Mouse (Mus musculus) yolk sac, embryonic 10.5 days (tissue): ENCODE measurements around the gene Cadm2.

Experiments used
- DNase-seq: peaks from one replicate; pipeline ENCODE4 v3.0.0-alpha.2; 2017; ENCODE audit warnings: low spot score

Cadm2 gene

GRCm38 (mm10) chr16:66955876-66956275 lies 664.8 kb downstream of the Cadm2 start:
- DNase-seq, result no peak

DNA sequence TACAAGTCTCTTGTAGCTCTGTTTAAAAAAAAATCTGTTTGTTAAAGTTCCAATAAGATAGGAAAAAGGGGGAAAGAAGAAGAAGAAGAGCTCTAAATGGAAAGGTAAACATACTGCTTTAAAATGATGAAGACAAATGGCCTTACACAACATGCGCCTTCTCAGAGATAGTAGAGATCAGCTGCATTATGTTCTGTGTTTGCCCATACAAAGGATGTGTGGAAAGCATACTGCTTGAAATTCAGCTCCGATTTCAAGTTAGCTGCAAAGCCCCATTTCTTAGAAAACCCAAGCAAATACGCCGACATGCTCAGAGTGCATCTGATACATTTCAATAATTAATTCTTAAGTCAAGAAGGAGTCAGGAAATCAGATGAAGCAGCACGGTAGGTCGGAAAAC lies 684.4 kb downstream of the Cadm2 start:
- no peak for DNase-seq

DNA sequence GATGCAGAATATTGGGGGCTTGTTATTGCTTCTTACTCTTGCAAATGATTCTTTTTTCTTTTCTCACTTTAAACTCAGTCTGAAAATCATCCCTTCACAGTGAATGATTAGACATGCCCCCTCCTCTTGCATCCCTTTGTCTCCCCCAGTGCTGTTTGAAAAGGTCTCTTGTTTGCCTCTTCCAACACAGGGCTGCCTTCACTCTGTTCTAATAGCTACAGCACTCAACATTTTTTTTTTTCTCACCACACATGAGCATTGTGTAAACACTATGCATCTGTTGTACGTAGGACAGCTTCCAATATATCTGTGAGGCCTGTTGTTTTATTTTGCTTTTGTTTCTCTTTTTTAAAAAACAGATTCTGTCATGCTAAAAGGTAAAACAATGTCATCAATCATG lies 695.2 kb downstream of the Cadm2 start:
- no peak for DNase-seq

GRCm38 (mm10) chr16:66922753-66923152 lies 698.0 kb downstream of the Cadm2 start:
- no peak for DNase-seq

- no peak for DNase-seq
These were observed 699.2 kb downstream of the Cadm2 start for GRCm38 (mm10) chr16:66921414-66921915.

GRCm38 (mm10) chr16:66919889-66920402 lies 700.8 kb downstream of the Cadm2 start:
- DNase-seq, result no peak

DNA sequence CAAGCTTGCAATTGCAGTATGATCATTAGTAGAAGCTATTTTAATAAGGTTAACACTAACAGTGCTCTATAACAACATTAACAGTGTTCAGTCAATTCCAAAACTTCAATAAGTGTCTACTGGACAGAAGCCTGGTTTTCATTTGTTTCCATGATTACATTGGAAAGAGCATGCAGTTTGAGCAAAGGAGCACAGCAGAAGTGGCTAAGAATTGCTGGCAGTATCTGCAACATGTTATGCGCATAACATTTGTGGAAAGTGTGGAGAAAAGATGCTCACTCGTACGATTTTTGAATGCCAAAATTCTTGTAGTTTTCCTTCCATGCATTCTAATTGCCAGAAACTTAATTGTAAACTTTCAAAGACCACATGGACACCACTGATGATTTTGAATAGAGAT lies 718.9 kb downstream of the Cadm2 start:
- no peak for DNase-seq

GRCm38 (mm10) chr16:66900664-66901063 lies 720.0 kb downstream of the Cadm2 start:
- DNase-seq, result no peak

GRCm38 (mm10) chr16:66892359-66892758 lies 728.3 kb downstream of the Cadm2 start:
- no peak for DNase-seq

DNA sequence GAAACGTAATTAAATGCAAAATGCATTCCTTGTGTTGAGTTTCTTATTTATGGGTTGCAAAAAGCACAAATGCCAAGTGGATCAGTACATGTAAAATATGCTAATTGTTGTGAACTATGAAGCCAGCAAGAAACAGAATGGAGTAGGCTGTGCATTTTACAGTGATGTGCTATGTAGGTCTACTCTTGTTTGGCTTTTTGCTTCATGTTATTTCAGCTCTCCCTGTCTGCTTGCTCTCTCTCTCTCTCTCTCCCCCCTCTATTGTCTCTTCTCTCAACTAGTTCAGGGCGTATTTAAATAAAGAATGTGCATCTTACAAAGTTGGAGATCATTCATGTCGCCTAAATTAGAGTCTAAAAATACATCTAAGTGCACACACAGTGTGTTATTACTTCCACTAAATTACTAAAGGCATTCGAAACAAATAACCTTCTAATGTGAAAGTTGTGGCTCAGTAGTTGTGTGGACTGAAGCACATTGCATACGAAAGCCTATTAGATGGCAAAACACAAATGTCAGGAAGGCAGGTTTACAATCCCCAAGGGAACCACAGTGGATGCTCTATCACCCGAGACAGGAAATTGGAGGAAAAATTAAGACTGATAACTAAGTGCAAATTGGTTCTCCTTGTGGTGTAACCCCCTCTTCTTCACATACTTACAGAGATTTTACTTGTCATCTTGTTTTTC lies 729.0 kb downstream of the Cadm2 start:
- no peak for DNase-seq

GRCm38 (mm10) chr16:66889907-66890306 lies 730.8 kb downstream of the Cadm2 start:
- no peak for DNase-seq

GRCm38 (mm10) chr16:66882597-66882996 lies 738.1 kb downstream of the Cadm2 start:
- DNase-seq, result no peak

DNA sequence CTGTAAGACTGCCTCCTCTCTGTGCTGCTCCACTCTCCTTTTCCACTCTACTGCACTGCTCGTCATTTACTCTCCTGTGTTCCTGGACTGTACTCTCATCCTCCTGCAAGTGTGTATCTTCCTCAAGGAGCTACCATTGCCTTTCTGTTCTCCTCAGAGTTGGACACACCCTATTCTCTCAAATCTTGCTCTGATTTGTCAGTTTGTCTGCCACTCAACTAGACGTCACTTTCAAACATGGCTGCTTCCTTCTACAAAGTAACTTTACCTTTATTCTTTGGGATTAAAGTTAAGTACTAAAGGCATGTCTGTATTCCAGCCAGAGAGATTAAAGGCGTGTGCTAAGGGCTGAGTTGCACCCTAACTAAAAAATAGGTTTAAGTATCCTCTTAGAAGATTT lies 749.5 kb downstream of the Cadm2 start:
- DNase-seq, result no peak

GRCm38 (mm10) chr16:66851047-66851446 lies 769.7 kb downstream of the Cadm2 start:
- DNase-seq, result no peak

DNA sequence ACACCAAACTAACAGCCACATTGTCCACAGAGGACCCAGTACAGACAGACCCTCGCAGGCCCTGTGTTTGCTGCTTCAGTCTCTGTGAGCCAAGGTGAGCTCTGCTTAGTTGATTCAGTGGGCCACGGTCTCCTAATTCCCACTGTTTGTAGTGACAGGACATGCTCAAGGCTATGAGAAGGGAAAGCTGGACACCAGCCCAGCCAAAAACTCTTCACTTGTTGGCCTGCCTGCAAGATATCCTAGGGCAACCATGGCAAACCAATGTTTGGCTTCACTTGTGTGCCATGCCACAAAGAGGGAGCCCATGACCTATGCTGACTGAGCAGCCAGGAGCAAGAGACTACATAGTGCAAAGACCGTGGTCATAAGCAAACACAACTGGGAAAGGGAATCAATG lies 795.8 kb downstream of the Cadm2 start:
- no peak for DNase-seq

DNA sequence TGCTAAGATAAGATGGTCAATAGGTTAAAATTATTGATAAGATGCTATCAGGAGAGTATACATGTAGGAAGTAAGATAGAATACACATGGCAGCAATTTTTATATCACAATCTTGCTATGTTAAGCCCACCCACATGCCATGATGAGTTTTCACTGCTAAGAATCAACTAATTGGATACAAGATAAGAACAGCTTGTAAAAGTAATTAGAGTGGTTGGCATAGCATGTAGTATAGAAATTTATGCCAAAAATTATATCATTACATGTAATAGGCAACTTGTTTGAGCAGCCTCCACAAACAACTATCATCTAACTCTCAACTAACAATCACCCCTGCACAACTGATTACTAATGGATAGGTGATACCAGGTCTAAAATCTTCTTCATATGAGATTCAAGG lies 809.2 kb downstream of the Cadm2 start:
- DNase-seq, result no peak

DNA sequence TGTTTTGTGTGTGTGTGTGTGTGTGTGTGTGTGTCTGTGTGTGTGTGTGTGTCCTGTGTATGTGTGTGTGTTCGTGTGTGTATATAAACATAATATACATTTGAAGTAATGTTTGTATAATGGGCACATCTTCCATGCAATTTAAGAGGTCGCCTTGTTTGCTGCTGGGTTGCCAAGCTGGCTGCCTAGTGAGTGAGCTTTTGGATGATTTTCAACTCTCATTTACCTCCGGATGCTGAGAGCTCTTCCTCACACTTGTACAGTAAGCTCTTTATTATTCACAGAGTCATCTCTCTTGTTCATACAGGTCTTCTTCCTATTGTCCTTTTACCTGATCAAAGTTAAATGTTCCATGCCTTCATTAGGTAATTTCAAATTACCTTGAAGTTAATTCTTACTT lies 822.5 kb downstream of the Cadm2 start:
- no peak for DNase-seq

- DNase-seq, result no peak
These were observed 827.6 kb downstream of the Cadm2 start for GRCm38 (mm10) chr16:66793067-66793466.

DNA sequence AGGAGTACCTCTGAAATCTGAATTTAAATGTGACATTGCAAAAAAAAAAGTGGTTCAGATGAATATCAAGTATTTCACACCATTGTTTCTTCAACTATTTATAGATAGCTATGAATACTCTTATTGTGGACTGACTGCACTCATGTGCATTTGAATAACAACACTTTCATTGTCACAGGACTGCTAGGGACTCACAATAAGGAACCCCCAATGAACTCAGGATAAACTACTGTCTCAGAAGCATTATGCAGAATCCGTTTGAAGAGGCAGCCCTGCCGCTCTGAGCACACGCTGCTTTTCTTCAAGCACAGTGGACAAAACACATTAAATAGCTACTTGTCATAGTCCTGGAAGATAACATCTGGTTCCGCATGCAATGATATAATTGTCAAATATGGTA lies 848.8 kb downstream of the Cadm2 start:
- DNase-seq, result no peak

DNA sequence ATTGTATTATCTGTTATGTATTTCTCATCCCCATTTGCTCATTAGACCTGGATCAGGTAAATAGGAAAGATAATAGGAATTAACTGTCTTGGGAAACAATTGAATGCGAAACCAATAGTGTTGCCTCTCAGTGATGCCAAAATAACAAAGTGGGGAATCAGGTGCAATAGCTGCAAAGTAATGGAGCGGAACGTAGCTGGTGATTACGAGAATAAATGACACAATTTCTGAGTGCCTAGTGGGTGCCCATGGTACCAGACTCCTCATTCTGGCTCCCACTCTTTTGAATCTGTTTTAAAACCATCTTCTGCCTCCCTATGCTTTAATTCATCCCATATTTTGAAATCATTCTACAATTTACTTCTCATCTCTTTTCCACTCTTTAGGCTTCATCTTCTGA lies 851.2 kb downstream of the Cadm2 start:
- no peak for DNase-seq

- DNase-seq, result no peak
These were observed 851.9 kb downstream of the Cadm2 start for GRCm38 (mm10) chr16:66768684-66769389.

GRCm38 (mm10) chr16:66761546-66762473 lies 858.9 kb downstream of the Cadm2 start:
- DNase-seq, result no peak
